Comparison of ENCODE assay signal across 25 mouse cellular contexts in genomic region chr12:111995161-111995560, GRCm38 (mm10). TPM values are rescaled to one million over a fixed set of nuclear protein-coding genes. Genes with fewer than 3 reads are reported as not detected.
"Had no signal": no experiment of that assay in that cellular context is flagged by ENCODE, and none has a peak within 500 bp of the region (broad histone marks: within the 10 kb centered on the region; RNA-seq: fewer than 3 reads in every experiment).

No protein-coding gene starts in this region.

- DNase-seq: layer of hippocampus, postnatal 36 days; liver, embryonic 13.5 days; lung, adult 2 months; lung, postnatal 14 days; lung, postnatal 4 days; midbrain, embryonic 14.5 days; right cerebral cortex, adult 18-20 months; right cerebral cortex, postnatal 14 days; right cerebral cortex, postnatal 4 days; thymus, adult 2 months; thymus, postnatal 14 days; thymus, postnatal 4 days had no signal

- H3K4me3 ChIP-seq: left cerebral cortex, adult 2 months; liver, embryonic 13.5 days had no signal

- ATAC-seq: intestine, postnatal 0 days had no signal

- H3K4me2 ChIP-seq: liver, embryonic 13.5 days; midbrain, embryonic 11.5 days had no signal

- H3K27me3 ChIP-seq: liver, embryonic 13.5 days had no signal

- H3K4me1 ChIP-seq: liver, embryonic 13.5 days had no signal

- H3K9me3 ChIP-seq: liver, embryonic 13.5 days had no signal

- H3K36me3 ChIP-seq: liver, embryonic 13.5 days had no signal

- H3K27ac ChIP-seq: left cerebral cortex, adult 2 months; liver, embryonic 13.5 days; stomach, postnatal 0 days had no signal

- H3K9ac ChIP-seq: liver, embryonic 13.5 days had no signal

RNA-seq across cellular contexts. Expression of gene Rd3l, which starts 14.0 kb away (rescaled TPM):
- polyA plus RNA-seq: intestine, embryonic 14.5 days; intestine, postnatal 0 days; limb, embryonic 11.5 days; limb, embryonic 14.5 days; liver, adult 2 months; liver, embryonic 13.5 days; lung, adult 2 months; lung, embryonic 16.5 days; midbrain, embryonic 11.5 days; midbrain, embryonic 14.5 days; midbrain, postnatal 0 days; neural tube, embryonic 11.5 days; neural tube, embryonic 14.5 days; stomach, embryonic 14.5 days; thymus, adult 2 months had no signal

RNA-seq across cellular contexts. Expression of gene Tdrd9, which starts 23.8 kb away (rescaled TPM):
- polyA plus RNA-seq: liver, adult 2 months had no signal
